Mouse (Mus musculus) myocyte (in vitro differentiated cells): ENCODE data around the gene Stox2.

Experiments used
- MAX ChIP-seq: IDR thresholded peaks from one replicate; pipeline ENCODE4 v1.6.1; 2011; ENCODE audit warnings: low read depth, mild to moderate bottlenecking, control low read depth
- MYOD1 ChIP-seq, 3 experiments: IDR thresholded peaks; one replicate each; pipeline ENCODE4 v1.6.1; 2011; ENCODE audit warnings: control low read depth in 2 of 3, low read depth in 2 of 3, mild to moderate bottlenecking in 2 of 3, moderate library complexity in 1 of 3; ENCODE audit not compliant: insufficient read length in 2 of 3, control insufficient read depth in 1 of 3
- MYOG ChIP-seq, 3 experiments: IDR thresholded peaks; one replicate each; pipeline ENCODE4 v1.6.1; 2011; ENCODE audit warnings: control low read depth in 2 of 3, low read depth in 2 of 3, mild to moderate bottlenecking in 2 of 3; ENCODE audit not compliant: insufficient read length in 2 of 3, control insufficient read depth in 1 of 3, insufficient read depth in 1 of 3
- POLR2A ChIP-seq: IDR thresholded peaks from one replicate; pipeline ENCODE4 v1.6.1; 2011; ENCODE audit warnings: low read depth, mild to moderate bottlenecking, control low read depth, moderate library complexity; ENCODE audit not compliant: insufficient read length
- POLR2AphosphoS2 ChIP-seq: IDR thresholded peaks from one replicate; pipeline ENCODE4 v1.6.1; 2011; ENCODE audit warnings: low read depth, control low read depth; ENCODE audit not compliant: insufficient read length
- TCF3 ChIP-seq: IDR thresholded peaks from one replicate; pipeline ENCODE4 v1.6.1; 2011; ENCODE audit warnings: low read depth, control low read depth; ENCODE audit not compliant: insufficient read length

- TF ChIP-seq MAX: no peak
- no peak for TF ChIP-seq POLR2A
- no peak for TF ChIP-seq POLR2AphosphoS2
- TF ChIP-seq TCF3: no peak
- TF ChIP-seq MYOD1 (IDR thresholded peaks at IDR 0.05; ENCODE audit: control insufficient read depth in 1 of 3, insufficient read length in 2 of 3, low read depth in 2 of 3): no peak
- TF ChIP-seq MYOG (IDR thresholded peaks at IDR 0.05; ENCODE audit: control insufficient read depth in 1 of 3, insufficient read depth in 1 of 3, insufficient read length in 2 of 3, low read depth in 2 of 3): no peak
Measured at GRCm38 (mm10) chr8:47341474-47341873, 104.7 kb downstream of the Stox2 start.
